Mouse (Mus musculus): ENCODE data around the gene Timm8a2. TPM values are rescaled to one million over a fixed set of nuclear protein-coding genes. Genes with fewer than 3 reads are reported as not detected.

The Timm8a2 gene
- polyA plus RNA-seq, 1 experiment from 2014 or later, result not detected

- Histone ChIP-seq H3K9ac (no peak overlapping the region), H3K36me3 (peaks cover 55% of the 10 kb centered on the region), H3K4me3 (no peak overlapping the region), H3K27me3 (no peaks in the 10 kb centered on the region), H3K27ac (no peak overlapping the region), H3K9me3 (no peaks in the 10 kb centered on the region), H3K4me1 (replicated peaks) (no peaks in the 10 kb centered on the region), H3K4me2 (no peak overlapping the region)
- no peak for ATAC-seq (ENCODE audit: low FRiP score)
- 90% methylated on average over 14 of the region's 14 CpGs for WGBS
Measured at GRCm38 (mm10) chr14:122013417-122013951, 21.0 kb upstream of the Timm8a2 start.

- peaks cover 60% of the 10 kb centered on the region for H3K36me3 ChIP-seq
- no peak overlapping the region for H3K27ac ChIP-seq
- H3K9me3 ChIP-seq, result no peaks in the 10 kb centered on the region
- H3K4me3 ChIP-seq, result no peak overlapping the region
- H3K4me2 ChIP-seq, result no peak overlapping the region
- H3K9ac ChIP-seq, result no peak overlapping the region
- WGBS, result 93% methylated on average over 2 of the region's 2 CpGs
- H3K4me1 ChIP-seq (replicated peaks), result no peaks in the 10 kb centered on the region
- no peak for ATAC-seq (ENCODE audit: low FRiP score)
- H3K27me3 ChIP-seq, result no peaks in the 10 kb centered on the region
Measured at GRCm38 (mm10) chr14:122017958-122018357, 16.5 kb upstream of the Timm8a2 start.

GRCm38 (mm10) chr14:122019389-122019788, 15.1 kb upstream of the Timm8a2 start:
- Histone ChIP-seq H3K27me3 (no peaks in the 10 kb centered on the region), H3K4me2 (no peak overlapping the region), H3K4me1 (replicated peaks) (no peaks in the 10 kb centered on the region), H3K36me3 (peaks cover 57% of the 10 kb centered on the region), H3K27ac (no peak overlapping the region), H3K9me3 (no peaks in the 10 kb centered on the region), H3K4me3 (no peak overlapping the region), H3K9ac (no peak overlapping the region)
- no peak for ATAC-seq (ENCODE audit: low FRiP score)
- 92% methylated on average over 2 of the region's 2 CpGs for WGBS

DNA sequence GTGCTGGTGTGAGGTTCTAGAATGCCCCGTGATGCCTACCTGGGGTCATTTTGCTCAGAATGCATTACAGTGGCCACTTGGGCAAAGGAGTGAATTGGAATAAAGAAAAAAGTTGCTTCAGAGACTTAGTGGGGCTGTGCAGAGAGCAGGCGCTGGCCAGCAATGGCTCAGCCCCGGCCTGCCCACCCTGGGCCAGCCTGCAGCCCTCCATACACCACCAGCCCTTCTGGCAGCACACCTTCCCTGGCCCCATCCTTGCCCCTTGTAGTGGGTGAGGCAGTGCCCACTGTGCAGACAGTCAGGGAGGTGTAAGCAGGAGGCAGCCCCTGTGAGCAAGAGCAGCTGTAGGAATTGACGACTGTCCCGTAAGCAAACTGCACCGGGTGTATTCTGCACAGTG, 13.9 kb upstream of the Timm8a2 start:
- 96% methylated on average over 6 of the region's 6 CpGs for WGBS
- no peaks in the 10 kb centered on the region for H3K9me3 ChIP-seq
- no peak overlapping the region for H3K27ac ChIP-seq
- H3K27me3 ChIP-seq, result no peaks in the 10 kb centered on the region
- peaks cover 50% of the 10 kb centered on the region for H3K36me3 ChIP-seq
- no peak overlapping the region for H3K4me2 ChIP-seq
- no peak overlapping the region for H3K4me3 ChIP-seq
- H3K4me1 ChIP-seq (replicated peaks), result no peaks in the 10 kb centered on the region
- H3K9ac ChIP-seq, result no peak overlapping the region
- no peak for ATAC-seq (ENCODE audit: low FRiP score)

DNA sequence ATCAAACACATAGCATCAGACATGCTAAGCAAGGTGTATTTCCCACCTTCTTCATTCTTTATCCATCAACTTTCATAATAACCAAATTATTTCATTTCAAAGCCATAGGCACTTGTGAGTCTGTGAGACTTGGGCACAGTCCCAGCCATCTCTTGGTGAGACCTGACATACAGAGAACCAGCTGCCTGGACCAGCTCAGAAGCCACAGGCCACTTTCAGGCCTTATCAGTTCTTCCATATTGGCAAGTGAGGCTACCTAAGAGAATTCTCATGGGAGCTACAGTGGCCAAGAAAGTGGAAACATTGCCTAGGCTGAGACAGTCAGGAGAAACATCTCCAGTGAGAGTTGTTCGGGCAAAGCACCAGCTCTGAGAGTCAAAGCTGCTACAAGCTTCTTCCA, 11.4 kb upstream of the Timm8a2 start:
- Histone ChIP-seq H3K27ac (no peak overlapping the region), H3K9ac (no peak overlapping the region), H3K27me3 (no peaks in the 10 kb centered on the region), H3K4me2 (no peak overlapping the region), H3K4me1 (replicated peaks) (no peaks in the 10 kb centered on the region), H3K36me3 (peaks cover 49% of the 10 kb centered on the region), H3K9me3 (no peaks in the 10 kb centered on the region), H3K4me3 (no peak overlapping the region)
- 97% methylated on average over 1 of the region's 1 CpGs for WGBS
- no peak for ATAC-seq (ENCODE audit: low FRiP score)

GRCm38 (mm10) chr14:122023928-122024327, 10.5 kb upstream of the Timm8a2 start:
- Histone ChIP-seq H3K4me1 (replicated peaks) (no peaks in the 10 kb centered on the region), H3K27ac (no peak overlapping the region), H3K36me3 (peaks cover 45% of the 10 kb centered on the region), H3K9me3 (no peaks in the 10 kb centered on the region), H3K4me3 (no peak overlapping the region), H3K4me2 (no peak overlapping the region), H3K9ac (no peak overlapping the region), H3K27me3 (no peaks in the 10 kb centered on the region)
- no peak for ATAC-seq (ENCODE audit: low FRiP score)

DNA sequence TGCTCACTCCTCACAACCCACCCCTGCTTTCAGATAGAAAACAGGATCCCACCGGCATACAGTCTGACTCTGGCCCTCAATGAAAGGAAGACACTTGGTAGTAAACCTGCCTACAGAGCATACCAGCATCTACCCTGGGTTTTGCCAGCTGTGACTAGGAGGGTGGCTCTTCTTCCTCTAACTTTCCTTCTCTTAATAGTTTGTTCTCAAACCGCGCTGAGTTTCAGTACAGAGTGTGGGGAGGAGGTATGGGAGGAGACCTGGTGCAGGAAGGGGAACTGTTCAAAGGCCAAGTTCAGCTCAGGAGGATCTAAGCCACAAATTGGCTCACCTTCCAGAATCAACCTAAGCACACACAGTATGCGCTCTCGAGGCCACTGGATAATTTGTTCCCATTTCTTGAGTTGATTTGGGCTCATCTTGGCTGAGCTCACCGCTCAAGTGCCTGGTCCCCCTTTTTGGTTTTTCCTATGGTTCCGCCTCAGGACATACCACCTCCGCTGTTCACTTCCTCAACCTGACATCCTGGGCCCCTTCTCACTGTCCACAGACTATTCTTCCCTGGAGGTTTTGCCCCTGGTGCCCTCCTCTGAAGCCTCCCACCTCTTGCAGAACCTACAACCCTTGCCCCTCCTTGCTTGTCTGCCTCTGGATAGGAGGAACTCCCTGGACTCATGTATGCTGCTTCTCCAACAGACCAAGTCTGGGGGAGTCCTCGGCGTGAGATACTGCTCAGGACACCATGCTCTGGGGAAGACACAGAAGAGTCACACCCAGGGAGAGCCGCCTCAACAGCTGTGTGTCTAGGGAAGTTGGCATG, 5.3 kb upstream of the Timm8a2 start:
- Histone ChIP-seq H3K27me3 (no peaks in the 10 kb centered on the region), H3K9ac (no peak overlapping the region), H3K9me3 (no peaks in the 10 kb centered on the region), H3K4me2 (no peak overlapping the region), H3K36me3 (no peaks in the 10 kb centered on the region), H3K4me3 (no peak overlapping the region), H3K4me1 (replicated peaks) (no peaks in the 10 kb centered on the region), H3K27ac (no peak overlapping the region)
- 90% methylated on average over 11 of the region's 11 CpGs for WGBS
- no peak for ATAC-seq (ENCODE audit: low FRiP score)

GRCm38 (mm10) chr14:122029851-122030250, 4.6 kb upstream of the Timm8a2 start:
- Histone ChIP-seq H3K9ac (no peak overlapping the region), H3K36me3 (no peaks in the 10 kb centered on the region; the same call in 1 of the 2 replicates), H3K4me3 (no peak overlapping the region), H3K4me1 (replicated peaks) (no peaks in the 10 kb centered on the region), H3K9me3 (no peaks in the 10 kb centered on the region), H3K27me3 (no peaks in the 10 kb centered on the region), H3K4me2 (no peak overlapping the region), H3K27ac (no peak overlapping the region)
- ATAC-seq (ENCODE audit: low FRiP score), result no peak
- WGBS, result 94% methylated on average over 4 of the region's 4 CpGs

DNA sequence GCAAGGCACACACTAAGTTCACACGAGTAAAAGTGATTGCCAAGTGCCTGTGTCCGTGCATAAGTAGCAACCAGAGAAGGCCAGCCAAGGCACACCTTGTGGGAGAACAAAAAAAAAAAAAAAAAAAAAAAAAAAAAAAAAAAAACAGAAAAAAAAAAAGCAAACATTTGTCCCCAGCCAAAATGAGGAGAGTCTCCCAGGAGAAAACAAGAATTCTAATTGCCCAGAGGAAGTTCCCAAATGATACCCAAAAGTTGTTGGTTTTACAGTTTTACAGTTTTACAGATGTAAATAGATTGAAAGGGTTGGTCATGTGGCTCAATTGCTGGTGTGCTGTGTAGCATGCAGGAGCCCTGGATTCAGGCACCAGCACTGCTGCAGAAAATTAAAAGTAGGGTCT, 2.4 kb upstream of the Timm8a2 start:
- Histone ChIP-seq H3K9me3 (no peaks in the 10 kb centered on the region), H3K27ac (no peak overlapping the region), H3K4me2 (no peak overlapping the region), H3K27me3 (no peaks in the 10 kb centered on the region), H3K36me3 (no peaks in the 10 kb centered on the region; the same call in 1 of the 2 replicates), H3K9ac (no peak overlapping the region), H3K4me3 (no peak overlapping the region), H3K4me1 (replicated peaks) (no peaks in the 10 kb centered on the region)
- WGBS, result 90% methylated on average over 2 of the region's 2 CpGs
- ATAC-seq (ENCODE audit: low FRiP score), result no peak

GRCm38 (mm10) chr14:122035181-122035580, 707 bp downstream of the Timm8a2 start:
- Histone ChIP-seq H3K36me3 (no peaks in the 10 kb centered on the region; the same call in 1 of the 2 replicates), H3K27me3 (no peaks in the 10 kb centered on the region), H3K9me3 (no peaks in the 10 kb centered on the region), H3K4me2 (no peak overlapping the region), H3K27ac (no peak overlapping the region), H3K9ac (no peak overlapping the region), H3K4me3 (no peak overlapping the region), H3K4me1 (replicated peaks) (no peaks in the 10 kb centered on the region)
- WGBS, result 100% methylated on average over 1 of the region's 1 CpGs
- no peak for ATAC-seq (ENCODE audit: low FRiP score)

DNA sequence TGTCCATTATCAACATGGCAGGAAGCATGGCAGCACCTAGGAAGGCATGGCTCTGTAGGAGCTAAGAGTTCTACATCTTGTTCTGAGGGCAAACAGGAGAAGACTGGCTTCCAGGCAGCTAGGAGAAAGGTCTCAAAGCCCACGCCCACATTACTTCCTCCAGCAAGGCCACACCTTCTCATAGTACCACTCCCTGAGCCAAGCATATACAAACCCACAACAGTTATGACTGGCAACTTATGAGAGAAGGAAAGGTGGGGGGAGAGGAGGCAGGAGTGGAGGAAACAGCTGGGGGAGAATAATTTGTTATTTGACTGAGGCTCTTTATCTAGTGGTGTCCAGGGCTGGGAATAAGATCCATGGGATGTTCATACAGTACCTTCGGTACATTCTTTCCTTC, 1.4 kb downstream of the Timm8a2 start:
- no peak overlapping the region for H3K4me2 ChIP-seq
- H3K4me1 ChIP-seq (replicated peaks), result no peaks in the 10 kb centered on the region
- H3K9ac ChIP-seq, result no peak overlapping the region
- no peaks in the 10 kb centered on the region for H3K9me3 ChIP-seq
- ATAC-seq (ENCODE audit: low FRiP score), result no peak
- 94% methylated on average over 2 of the region's 2 CpGs for WGBS
- H3K36me3 ChIP-seq, result no peaks in the 10 kb centered on the region; the same call in 1 of the 2 replicates
- no peak overlapping the region for H3K27ac ChIP-seq
- no peaks in the 10 kb centered on the region for H3K27me3 ChIP-seq
- H3K4me3 ChIP-seq, result no peak overlapping the region

- no peaks in the 10 kb centered on the region for H3K27me3 ChIP-seq
- H3K9me3 ChIP-seq, result no peaks in the 10 kb centered on the region
- H3K4me1 ChIP-seq (replicated peaks), result no peaks in the 10 kb centered on the region
- H3K27ac ChIP-seq, result no peak overlapping the region
- no peak overlapping the region for H3K4me2 ChIP-seq
- H3K36me3 ChIP-seq, result no peaks in the 10 kb centered on the region; the same call in 1 of the 2 replicates
- 88% methylated on average over 13 of the region's 13 CpGs for WGBS
- no peak overlapping the region for H3K4me3 ChIP-seq
- H3K9ac ChIP-seq, result no peak overlapping the region
- no peak for ATAC-seq (ENCODE audit: low FRiP score)
Measured at GRCm38 (mm10) chr14:122038874-122039647, 4.6 kb downstream of the Timm8a2 start.

Data from hindbrain, embryonic 13.5 days (tissue).